Mouse (Mus musculus): ENCODE measurements around the gene Begain. TPM values are rescaled to one million over a fixed set of nuclear protein-coding genes. Genes with fewer than 3 reads are reported as not detected.
A peak's percentile ranks its signal among the peaks of the same experiment; 100 is the strongest.

The Begain gene
- total RNA-seq, 2 experiments from 2014 or later, result 157 to 159 TPM

- DNase-seq (ENCODE audit: low spot score in 2 of 2), result no peak
Measured at GRCm38 (mm10) chr12:109057736-109058135, 10.3 kb downstream of the Begain start.

GRCm38 (mm10) chr12:109053020-109053806 is 14.8 kb downstream of the Begain start:
- no peak for DNase-seq (ENCODE audit: low spot score in 2 of 2)

GRCm38 (mm10) chr12:109049949-109050348 is 18.1 kb downstream of the Begain start:
- no peak for DNase-seq (ENCODE audit: low spot score in 2 of 2)

GRCm38 (mm10) chr12:109045581-109045980 is 22.4 kb downstream of the Begain start:
- DNase-seq (ENCODE audit: low spot score in 2 of 2), result no peak

- DNase-seq (ENCODE audit: low spot score in 2 of 2), result no peak
Measured at GRCm38 (mm10) chr12:109044497-109044896, 23.5 kb downstream of the Begain start.

GRCm38 (mm10) chr12:109039311-109039710 is 28.7 kb downstream of the Begain start:
- no peak for DNase-seq (ENCODE audit: low spot score in 2 of 2)

GRCm38 (mm10) chr12:109038179-109038819 is 29.7 kb downstream of the Begain start:
- peak in 1 of 2 experiments; percentile 46 for DNase-seq (ENCODE audit: low spot score in 2 of 2)

GRCm38 (mm10) chr12:109037026-109037425 is 31.0 kb downstream of the Begain start:
- no peak for DNase-seq (ENCODE audit: low spot score in 2 of 2)

GRCm38 (mm10) chr12:109023780-109024179 is 44.2 kb downstream of the Begain start:
- DNase-seq (ENCODE audit: low spot score in 2 of 2), result no peak

- no peak for DNase-seq (ENCODE audit: low spot score in 2 of 2)
Measured at GRCm38 (mm10) chr12:109022966-109023365, 45.1 kb downstream of the Begain start.

- DNase-seq (ENCODE audit: low spot score in 2 of 2), result no peak
Measured at GRCm38 (mm10) chr12:109022181-109022691, 45.8 kb downstream of the Begain start.

GRCm38 (mm10) chr12:109010070-109010649 is 57.9 kb downstream of the Begain start:
- DNase-seq (ENCODE audit: low spot score in 2 of 2), result no peak

GRCm38 (mm10) chr12:109002978-109003377 is 65.0 kb downstream of the Begain start:
- DNase-seq (ENCODE audit: low spot score in 2 of 2), result no peak

GRCm38 (mm10) chr12:108997249-108997648 is 70.8 kb downstream of the Begain start:
- DNase-seq (ENCODE audit: low spot score in 2 of 2), result no peak

- DNase-seq (ENCODE audit: low spot score in 2 of 2), result no peak
Measured at GRCm38 (mm10) chr12:108995976-108996636, 71.9 kb downstream of the Begain start.

GRCm38 (mm10) chr12:108994436-108995031 is 73.5 kb downstream of the Begain start:
- DNase-seq (ENCODE audit: low spot score in 2 of 2), result peak; percentile 46 to 59

GRCm38 (mm10) chr12:108993046-108993445 is 75.0 kb downstream of the Begain start:
- DNase-seq (ENCODE audit: low spot score in 2 of 2), result no peak

- DNase-seq (ENCODE audit: low spot score in 2 of 2), result no peak
Measured at GRCm38 (mm10) chr12:108990425-108990824, 77.6 kb downstream of the Begain start.

- DNase-seq (ENCODE audit: low spot score in 2 of 2), result no peak
Measured at GRCm38 (mm10) chr12:108987448-108987847, 80.6 kb downstream of the Begain start.

- no peak for DNase-seq (ENCODE audit: low spot score in 2 of 2)
Measured at GRCm38 (mm10) chr12:108985025-108985424, 83.0 kb downstream of the Begain start.

GRCm38 (mm10) chr12:108984471-108984870 is 83.5 kb downstream of the Begain start:
- DNase-seq (ENCODE audit: low spot score in 2 of 2), result no peak
